Mouse (Mus musculus) retina, postnatal 1 day (tissue): ENCODE data around the gene Rad51b.

Experiments
- DNase-seq: peaks from one replicate; pipeline ENCODE4 v3.0.0-alpha.2; 2012

Gene Rad51b

DNA sequence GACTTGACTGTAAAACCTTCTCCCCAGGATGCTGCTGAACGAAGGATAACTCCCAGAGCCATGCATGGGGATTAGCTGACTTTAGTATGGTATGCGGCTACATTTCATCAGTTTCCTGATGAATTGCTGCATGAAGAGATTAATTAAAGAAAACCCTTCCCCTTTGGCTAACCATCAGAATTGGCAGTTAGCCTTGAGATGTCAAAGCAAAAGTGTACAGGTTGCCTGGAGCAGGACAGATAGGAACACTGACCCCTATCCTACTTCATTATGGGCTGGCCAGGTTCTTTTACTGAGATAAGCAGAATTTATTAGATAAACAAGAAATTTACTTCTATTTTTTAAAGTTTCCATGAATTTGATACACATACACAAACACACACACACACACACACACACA, 85.3 kb downstream of the Rad51b start:
- DNase-seq, result peak; percentile 50

DNA sequence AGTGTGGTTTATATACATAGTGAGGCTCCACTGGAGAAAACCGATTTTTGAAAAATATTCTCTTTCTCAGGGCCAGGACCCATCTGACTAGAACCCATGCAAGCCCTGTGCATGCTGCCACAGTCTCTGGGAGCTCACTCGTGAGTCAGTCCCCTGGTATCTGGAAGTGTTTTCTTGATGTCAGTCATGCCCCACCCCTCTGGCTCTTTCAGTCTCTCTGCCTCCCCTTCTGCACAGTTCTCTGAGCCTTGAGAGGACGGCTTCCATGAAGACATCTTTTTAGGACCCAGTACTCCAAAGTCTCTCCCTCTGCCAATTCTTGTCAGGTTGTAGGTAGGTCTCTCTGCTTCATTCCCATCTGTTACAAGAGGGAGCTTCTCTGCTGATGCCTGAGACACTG, 86.5 kb downstream of the Rad51b start:
- DNase-seq, result no peak

DNA sequence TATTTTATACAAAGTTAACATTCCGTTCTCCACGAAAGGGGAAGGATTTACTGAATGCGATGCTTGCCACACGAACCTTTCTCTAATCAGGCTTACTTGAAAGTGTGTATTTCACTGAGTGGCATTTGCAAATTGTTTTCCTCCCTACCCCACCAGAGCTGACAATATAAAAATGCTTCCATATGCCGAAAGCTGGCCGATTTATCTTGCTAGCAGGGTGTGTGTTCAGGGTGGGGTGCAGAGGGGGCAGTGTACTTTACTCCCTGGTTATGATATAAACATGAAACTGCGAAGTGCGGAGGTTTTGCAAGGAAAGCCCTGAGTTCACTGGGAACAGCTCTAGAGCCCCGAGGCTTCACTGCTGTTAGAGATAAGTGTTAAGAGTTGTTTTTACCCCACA, 87.7 kb downstream of the Rad51b start:
- no peak for DNase-seq

DNA sequence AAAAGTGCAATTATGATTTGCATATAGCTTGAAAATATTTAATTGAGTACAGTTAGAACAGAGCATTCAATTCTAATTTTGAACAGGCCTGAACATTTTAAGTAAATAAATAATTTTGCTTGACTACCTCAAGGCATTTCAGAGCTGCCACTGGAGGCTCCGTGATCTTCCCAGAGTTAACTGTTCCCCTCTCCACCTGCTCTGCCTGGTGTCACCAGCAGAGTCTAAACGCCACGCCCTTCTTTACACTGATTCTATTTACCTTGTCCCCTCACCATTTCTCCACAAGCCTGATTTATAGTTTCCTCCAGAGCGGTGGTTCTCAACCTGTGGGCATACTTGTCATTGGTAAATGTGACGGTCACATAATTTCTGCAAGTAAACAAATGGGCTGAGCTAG, 88.1 kb downstream of the Rad51b start:
- no peak for DNase-seq

DNA sequence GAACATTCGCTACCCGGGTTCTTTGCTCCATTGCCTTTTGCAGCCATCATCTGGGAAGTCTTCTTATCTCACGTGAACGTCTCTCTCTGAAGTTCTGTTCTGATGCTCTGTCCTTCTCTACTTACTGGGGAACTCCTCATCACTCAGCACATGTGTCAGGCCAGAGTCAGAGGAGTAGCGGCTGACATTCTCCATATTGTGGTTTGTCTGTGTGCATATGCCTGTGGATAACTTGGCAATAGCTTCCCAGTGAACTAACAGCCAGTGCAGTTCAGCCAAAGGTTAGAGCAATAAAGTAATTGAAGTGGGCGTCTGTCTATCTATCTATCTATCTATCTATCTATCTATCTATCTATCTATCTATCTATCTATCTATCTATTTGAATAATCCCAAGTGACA, 90.8 kb downstream of the Rad51b start:
- DNase-seq, result no peak

DNA sequence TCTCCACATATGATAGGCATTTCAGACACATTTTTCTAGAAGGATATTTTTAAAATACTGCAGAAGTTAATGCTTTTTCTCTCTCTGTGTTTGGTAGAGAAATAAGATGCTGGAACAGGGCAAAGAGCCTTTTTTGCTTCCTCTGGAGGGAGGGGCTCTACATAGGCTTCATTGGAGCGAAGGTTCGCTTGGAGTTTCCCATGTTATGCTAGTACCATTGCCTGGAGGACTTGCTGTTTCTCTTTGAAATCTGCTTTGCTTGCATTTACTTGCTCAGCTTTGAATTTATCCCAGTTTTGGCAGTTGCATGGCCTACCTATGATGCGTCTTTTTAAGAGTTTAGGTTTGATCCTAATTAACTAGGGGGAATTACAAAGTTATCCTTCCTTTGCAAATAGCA, 92.2 kb downstream of the Rad51b start:
- DNase-seq, result no peak

DNA sequence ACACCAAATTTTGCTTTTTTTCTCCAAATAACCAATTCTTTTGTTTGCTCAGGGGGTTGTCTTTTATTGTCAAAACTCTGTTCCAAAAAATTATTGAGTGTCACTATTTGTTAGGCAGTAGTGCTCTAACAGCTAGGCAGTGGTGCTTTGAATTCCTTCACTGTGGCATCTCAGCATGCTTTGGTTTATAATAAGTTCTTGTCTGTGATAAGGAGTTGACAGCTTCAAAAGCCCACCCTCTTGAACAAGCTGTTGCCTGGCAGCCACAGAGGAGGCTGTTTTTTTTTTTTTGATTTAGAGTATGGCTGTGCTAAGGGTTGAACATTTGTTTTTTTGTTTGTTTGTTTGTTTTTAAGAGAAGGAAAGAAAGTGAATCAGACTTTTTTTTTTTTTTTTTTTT, 92.9 kb downstream of the Rad51b start:
- no peak for DNase-seq

DNA sequence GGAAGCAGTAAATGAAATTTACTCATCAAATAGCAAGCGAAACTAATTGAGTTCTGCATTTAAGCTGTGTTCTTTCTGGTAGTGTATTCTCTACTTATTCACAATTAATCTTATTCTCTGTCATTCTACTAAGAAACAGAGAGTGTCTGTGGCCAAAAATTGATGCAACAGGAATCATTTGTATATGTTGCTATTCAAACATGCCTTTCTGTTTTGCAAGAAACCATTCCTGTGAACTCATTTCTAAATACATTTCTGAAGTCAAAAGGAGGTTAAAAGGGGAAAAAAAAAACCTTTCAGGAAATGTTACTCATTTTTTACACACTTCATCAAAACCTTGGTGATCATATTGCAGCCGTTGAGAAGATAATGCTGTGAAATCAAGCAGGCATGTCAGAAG, 96.6 kb downstream of the Rad51b start:
- no peak for DNase-seq

DNA sequence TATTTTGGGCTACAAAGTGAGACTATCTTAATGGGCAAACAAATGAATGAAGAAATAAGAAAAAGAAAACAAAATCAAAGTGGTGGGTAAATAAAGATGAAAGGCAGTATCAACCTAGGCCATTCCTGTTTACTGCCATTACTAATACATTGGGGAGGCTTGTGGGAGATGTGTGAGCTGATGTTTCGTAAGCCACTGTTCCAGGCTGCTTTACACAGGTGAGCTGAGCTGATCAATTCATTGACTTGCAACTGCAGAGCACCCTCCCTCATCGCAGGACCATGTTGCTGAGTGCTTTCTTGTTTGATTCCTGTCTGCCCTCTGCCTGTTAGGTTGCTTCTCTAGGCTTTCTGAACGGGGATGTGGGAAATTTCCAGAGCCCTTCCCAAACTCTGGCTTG, 106.9 kb downstream of the Rad51b start:
- no peak for DNase-seq

DNA sequence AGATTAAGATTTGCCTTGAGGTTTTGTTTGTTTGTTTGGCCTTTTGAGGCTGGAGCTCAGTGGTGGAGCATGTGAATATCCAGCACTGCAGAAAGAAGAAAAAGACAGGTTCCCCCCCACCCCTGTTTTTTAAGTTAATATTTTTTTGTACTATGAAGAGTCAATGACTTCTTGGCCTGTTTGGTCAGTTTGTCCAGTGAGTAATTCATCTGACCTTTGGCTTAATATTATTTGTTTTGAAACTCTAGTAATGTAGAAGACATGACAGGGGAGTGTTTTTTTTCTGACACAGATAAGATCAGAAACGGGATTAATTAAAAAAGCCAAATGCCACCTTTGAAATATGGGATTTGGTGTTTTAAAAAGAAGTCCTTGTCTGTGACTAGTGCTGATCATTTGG, 107.4 kb downstream of the Rad51b start:
- DNase-seq, result no peak

DNA sequence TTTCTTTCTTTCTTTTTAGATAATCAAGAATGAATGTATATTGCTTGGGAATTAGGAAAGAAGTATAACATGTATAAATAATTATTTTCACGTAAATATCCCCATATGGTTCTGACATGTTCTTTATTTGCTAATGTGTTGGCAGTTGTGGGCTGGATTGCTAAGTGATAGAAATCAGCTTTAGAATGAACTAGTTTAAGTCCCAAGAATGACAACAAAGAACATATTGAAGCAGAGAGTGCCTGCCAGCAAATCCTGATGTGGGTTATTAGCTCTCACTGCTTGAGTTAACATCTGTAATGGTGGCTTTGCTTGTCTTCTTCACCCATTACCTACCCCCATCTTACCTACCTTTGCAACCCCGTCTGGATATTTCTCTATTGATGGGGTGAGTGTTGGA, 111.6 kb downstream of the Rad51b start:
- DNase-seq, result no peak

DNA sequence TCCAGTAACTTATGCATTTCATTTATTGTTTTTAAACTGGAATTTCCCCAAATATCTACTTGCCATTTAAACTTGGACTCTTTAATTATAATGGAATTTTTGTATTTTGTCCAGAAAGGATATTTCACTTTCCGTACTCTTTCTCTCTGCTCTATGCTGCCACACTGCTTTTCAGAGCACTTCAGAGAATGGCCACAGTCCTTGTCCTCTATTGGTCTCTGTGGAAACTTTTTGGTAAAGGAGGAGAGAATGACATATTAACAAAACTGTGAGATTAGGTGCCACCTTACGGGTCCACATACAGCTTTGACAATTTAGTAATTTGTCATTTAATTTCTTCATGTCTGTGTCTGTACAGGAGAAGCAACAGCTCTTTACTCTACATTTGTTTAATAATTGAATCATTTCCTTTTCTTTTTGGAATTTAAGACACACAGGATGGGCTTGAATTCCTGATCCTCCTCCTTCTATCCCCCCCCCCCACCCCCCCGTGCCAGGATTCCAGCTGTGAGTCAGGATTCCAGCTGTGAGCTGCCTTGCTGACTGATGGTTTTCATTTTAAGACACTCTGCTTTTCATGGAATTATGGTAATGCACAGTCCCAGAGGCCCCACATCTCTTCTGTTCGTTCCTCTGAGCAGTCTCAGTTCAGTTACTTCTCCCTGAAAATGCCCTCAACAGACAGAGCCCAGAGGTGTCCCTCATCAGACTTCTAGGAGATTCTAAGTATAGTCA, 112.2 kb downstream of the Rad51b start:
- DNase-seq, result no peak

DNA sequence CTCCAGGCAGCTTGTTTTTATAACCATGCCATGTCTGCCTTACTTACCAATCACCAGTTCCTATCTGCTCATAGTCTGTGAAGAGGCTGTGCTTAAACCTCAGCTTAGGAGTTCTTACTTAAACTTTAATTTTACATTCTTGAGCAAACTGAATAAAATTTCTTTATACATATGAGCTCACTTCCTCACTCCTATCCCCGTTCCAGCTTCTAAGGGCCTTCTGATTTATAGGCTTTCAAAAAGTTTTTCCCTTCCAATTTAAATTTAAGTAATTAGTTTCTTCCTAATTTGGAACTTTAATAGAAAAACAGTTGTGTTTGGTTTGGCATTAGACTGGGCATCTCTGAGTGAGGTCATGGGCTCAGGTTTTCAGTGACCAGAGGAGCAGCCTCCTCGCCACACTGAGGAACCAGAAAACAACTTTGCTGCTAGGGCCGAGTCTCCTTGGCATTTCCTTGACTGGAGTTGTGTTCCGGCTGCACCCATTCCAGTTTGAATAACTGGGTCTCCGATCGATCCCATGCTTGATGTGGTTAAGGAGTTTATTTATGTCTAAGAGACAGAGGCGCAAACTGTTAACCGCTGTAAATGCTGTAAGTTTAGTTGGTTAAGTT, 115.9 kb downstream of the Rad51b start:
- DNase-seq, result no peak

DNA sequence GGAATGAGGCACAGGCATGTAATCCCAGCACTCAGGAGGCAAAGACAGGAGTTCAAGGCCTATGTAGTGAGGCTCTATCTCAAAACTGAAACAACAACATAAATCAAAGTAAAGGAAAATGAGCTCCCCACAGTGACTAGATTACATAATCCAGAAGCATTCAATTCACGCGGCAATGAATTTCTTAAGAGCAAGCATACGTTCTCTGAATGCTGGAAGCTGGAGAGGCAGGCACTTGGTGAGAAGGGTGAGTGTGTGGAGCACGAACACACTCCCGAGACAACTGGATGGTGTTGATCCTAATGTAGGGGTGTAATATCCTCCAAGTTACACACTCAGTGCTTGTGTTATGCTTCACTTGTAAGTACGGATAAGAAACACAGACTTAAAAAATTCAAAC, 120.3 kb downstream of the Rad51b start:
- DNase-seq, result no peak

DNA sequence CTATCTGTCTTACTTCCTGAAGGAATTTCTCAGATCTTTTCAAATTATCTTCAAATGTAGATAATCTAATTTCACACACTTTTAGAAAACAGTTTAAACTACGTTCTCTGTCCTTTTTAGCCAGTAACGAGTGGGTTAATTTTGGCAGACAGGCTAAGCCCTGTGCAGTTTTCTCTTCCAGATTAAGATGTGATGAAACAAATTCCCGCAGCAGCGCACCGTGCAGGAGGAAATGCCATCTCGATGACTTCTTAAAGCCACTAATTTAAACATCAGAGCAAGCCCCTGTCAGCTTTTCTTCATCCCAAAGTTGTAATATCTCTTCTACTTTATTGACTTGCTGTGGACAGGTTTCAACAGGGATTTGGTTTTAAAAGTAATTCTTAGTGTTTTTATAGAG, 123.5 kb downstream of the Rad51b start:
- DNase-seq, result no peak

DNA sequence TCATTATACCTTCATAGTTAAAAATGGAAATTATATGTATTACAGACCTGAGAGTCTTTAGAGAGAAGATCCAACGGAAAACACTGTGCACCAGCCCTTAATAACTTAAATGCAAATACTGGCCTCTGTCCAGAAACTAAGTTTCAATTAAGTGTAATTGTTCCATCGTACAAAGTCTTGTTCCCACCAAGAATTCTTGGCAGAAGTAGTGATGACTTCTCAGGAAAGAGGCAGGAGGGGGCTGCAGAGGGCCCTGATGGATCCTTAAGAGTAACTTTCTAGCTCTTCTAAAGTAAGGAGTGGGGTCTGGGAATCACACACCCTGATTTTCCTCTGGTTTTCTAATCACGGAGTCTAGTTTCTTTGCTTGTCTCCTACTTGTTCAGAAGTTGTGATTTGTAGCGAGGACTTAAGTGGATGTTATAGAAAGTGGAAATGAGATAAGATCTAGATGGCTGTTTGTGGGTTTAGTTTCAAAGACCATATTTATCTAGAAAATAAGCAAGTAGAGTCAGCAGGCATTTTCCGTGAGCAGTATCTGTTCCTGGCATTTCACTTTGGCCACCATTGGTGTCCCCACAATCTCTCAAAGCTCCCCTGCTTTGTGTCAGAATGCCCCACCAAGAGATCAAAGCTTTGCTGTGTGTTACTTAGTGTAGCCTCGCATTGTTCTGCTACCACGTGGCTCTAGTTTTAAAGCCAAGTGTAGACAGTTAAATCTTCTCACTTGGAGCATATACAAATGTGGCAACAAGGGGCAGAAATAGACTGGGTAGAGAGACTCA, 132.6 kb downstream of the Rad51b start:
- DNase-seq, result no peak

DNA sequence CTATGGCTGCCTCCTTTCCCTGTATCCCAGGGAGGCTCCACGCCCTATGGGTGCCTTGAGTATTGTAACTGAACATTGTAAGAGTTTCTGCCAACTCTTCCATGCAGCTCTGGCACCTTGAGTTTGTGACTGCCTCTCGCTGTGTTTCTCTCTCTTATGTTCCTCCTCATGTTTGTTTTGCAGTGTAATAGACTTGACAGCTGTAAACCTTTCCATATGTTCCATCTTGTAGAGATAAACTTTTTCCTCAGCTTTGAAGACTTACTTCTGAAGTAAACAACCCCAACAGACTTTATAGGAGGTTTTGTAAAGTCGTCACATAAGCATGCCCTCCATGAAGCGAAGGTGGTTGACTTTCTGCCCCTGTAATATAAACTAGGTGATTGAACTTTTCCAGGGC, 134.1 kb downstream of the Rad51b start:
- no peak for DNase-seq

DNA sequence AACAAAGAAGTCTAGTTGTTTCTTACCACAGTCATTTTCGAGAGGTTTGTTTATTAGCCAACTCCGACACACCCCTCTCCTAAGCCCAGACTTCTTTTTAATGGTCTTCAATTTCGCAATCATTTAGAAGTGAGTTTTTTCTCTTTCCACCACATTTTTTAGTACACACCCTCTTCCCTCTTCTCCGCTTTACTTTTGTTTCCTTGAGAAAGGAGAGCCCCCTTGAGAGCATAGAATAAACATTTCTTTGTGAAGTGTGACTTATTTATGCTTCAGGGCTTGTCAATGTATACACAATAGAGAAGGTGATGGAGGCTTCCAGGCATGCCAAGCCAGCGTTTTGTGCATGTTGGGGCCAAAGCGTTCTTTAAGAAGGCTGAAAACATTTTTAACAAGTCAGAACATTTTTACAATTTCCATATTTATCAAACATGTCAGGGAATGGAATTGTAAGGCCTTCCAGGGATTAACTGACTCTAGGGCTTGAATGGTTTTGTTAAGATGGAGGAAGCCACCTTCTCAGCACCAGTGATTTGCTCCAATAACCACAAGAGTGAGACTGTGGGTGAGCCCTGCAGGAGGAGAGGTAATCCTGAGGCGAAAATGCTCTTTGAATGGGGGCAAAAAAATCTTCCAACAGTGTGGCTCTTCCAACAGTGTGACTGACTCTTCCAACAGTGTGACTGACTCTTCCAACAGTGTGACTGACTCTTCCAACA, 136.8 kb downstream of the Rad51b start:
- DNase-seq, result no peak

DNA sequence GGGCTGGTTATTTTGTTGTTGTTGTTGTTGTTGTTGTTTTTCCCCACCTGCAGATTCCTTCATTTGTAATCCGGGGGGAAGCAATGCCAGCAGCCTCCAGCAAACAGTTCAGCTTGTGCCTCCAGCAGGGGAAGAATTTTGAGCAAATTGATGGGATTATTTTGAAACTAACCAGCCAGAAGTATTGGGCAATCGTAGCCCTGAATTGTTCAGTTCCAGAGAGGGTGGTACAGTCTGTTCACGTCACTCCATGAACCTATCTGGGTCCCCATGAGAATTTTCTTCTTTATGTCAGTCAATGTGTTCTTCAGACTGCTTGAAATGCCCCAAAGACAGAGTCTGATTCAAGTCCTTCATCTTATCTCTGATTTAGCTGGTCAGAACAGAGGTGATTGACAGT, 138.4 kb downstream of the Rad51b start:
- no peak for DNase-seq

DNA sequence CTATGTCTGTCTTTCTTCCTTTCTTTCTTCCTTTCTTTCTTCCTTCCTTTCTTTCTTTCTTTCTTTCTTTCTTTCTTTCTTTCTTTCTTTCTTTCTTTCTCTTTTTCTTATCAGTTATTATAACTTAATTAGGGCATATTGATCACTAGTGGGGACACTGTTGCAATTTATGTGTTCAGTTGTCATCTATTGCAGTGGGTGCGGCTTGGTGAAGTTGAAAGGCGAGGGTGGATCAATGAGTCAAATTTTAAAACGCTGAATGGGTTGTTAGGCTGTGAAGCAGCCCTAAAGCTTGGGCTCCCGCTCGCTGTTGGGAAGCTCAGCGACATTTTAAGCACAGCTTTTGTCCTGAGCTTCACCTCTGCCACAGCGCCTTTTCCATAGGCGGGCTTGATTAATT, 139.0 kb downstream of the Rad51b start:
- DNase-seq, result no peak

DNA sequence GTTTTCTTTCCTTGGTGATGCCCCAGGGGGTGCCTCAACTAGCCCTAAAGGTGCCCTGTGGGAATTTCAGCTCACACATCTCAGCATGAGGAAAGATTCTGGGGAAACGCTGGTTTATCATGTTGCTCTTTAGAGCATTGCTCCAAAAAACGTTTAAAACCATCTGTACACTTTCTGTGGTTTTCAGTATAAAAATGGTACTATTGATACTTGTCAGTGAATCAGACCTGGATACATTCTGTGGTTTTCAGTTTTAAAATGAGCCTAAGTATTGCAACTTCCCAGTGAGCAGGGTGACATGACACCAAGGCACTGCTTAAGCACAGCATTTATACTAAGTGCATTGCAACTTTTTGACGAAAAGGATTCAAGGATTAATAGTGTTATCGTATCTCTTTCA, 139.8 kb downstream of the Rad51b start:
- no peak for DNase-seq

DNA sequence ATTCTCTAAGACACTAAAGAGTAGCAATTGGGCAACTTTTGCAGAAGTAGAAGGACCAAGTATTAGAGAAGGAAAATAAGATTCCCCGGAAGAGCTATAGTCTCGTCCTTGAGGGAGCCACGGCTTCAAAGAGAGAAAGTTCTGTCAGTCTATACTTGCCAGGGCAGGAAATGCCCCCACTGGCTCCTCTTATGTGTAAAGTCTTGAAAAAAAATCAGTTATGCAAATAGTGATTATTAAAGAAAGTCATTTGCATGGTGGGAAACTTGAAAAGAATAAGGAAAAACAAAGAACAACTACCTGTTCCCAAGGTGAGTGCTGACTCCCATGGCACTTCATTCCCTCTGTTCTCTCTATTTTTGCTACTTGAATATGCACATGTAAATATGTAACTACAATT, 140.5 kb downstream of the Rad51b start:
- no peak for DNase-seq

DNA sequence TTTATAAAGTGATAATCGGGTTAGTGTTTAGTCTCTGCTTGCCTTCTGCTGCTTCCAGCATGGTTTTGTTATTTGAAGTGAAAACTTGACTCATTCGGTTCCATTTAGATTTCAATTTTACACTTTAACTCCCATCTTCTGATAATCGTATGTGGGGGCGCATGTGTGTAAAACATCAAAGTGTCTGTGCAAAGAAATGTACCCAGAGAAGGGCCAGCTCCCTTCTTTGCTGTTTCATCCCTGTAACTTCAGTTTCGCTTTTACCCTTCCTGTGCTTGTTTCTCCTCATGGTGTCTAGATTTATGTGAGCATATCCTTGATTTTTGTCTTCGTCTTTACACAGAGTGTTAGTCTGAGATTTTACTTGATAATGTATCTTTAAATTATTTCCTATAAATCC, 142.9 kb downstream of the Rad51b start:
- DNase-seq, result no peak
